Mouse (Mus musculus): ENCODE results near the gene Tmem198b.
A peak's percentile ranks its signal among the peaks of the same experiment; 100 is the strongest.

Gene Tmem198b

DNA sequence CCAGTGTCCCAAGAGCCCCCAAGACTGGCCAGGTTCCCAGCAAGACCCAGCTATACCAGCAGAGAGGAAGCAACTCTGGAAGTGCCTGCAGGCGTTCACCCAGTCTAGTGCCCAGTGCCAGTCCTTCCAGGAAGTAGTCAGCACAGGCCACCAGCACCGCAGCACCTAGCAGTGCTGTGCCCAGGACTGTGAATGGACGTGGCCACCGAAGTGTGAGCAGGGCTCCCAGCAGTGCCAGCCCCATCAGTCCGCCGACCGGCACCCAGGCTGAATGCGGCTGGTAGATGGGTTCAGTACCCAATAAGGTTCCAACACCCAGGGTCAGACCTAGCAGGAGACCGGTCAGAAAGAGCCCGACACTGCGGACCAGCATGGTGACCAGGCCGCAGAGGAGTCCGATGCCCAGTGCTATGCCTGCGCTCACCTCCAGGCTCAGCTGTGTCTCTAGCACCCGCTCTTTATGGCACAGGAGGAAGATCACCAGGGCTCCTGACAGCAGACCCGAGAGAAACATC, 2.1 kb downstream of the Tmem198b start:
- no peak for DNase-seq (ENCODE audit: low spot score in 2 of 2)

DNA sequence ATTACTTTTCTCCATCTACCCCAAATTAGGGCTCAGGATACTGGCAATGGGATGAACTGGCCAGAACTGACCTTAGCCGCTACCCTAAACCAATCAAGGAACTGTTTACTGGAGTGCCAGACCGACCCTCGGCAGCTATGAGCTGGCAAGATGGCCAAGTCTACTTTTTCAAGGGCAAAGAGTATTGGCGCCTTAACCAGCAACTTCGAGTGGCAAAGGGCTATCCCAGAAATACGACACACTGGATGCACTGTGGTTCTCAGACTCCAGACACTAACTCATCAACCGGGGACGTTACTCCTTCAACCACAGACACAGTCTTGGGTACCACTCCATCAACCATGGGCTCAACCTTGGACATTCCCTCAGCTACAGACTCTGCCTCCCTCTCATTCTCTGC, 5.5 kb downstream of the Tmem198b start:
- no peak for DNase-seq (ENCODE audit: low spot score in 2 of 2)

DNA sequence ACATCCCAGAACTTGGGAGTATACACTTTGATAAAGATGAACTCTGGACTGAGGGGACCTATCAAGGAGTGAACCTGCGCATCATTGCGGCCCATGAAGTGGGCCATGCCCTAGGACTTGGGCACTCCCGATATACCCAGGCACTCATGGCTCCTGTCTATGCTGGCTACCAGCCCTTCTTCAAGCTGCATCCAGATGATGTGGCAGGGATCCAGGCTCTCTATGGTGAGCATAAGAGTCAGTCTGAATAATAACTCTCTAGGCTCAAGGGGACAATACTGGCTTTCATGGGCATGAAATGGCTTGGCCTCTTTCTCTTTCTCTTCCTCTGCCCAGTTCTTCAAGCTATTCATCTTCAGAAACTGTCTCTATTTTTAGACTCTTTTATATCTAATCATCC, 8.6 kb downstream of the Tmem198b start:
- peak in 1 of 2 experiments; percentile 40 for DNase-seq (ENCODE audit: low spot score in 2 of 2)

DNA sequence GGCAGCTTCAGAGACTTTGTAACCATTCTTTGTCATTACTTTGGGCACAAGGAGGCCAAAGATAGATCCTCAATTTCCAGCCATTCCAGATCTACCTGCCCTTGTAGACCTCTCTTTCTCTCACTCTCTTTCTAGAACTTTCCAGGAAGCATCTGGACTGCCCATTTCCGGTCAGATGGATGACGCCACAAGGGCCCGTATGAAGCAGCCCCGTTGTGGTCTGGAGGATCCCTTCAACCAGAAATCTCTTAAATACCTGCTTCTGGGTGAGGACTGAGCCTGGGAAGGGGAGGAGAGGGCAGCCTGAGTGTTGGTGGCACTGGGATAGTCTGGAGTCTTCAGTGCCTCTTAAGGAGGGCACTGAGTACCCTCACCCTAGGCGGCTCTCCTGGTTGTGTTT, 9.8 kb downstream of the Tmem198b start:
- no peak for DNase-seq (ENCODE audit: low spot score in 2 of 2)

DNA sequence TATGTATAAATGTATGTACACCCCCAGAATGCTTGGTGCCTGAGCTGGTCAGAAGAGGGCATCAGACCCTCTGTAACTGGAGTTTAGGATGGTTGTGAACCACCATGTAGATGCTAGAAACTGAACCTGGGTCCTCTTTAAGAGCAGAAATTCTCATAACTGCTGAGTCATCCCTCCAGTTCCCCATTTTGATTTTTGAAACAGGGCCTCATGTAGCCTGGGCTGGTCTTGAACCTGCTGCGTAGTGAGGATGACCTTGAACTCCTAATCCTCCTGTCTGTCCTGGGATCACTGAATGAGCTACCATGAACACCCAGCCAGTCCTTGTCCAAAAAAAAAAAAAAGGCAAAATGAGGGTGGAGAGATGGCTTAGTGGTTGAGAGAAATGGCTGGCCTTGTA, 10.9 kb downstream of the Tmem198b start:
- DNase-seq (ENCODE audit: low spot score in 2 of 2), result no peak

DNA sequence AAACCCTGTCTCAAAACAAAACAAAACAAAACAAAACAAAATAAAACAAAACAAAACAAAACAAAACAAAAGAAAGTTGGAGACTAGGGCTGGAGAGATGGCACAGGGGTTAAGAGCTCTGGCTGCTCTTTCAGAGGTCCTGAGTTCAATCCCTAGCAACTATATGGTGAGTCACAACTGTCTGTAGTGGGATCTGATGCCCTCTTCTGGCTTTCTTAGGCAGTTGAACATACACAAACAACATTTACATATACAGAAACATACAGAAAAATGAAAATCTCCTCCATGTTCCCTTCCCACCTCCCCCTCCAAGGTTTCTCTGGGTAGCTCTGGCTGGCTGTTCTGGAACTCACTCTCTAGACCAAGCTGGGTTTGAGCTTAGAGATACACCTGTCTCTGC, 12.1 kb downstream of the Tmem198b start:
- DNase-seq (ENCODE audit: low spot score in 2 of 2), result no peak

DNA sequence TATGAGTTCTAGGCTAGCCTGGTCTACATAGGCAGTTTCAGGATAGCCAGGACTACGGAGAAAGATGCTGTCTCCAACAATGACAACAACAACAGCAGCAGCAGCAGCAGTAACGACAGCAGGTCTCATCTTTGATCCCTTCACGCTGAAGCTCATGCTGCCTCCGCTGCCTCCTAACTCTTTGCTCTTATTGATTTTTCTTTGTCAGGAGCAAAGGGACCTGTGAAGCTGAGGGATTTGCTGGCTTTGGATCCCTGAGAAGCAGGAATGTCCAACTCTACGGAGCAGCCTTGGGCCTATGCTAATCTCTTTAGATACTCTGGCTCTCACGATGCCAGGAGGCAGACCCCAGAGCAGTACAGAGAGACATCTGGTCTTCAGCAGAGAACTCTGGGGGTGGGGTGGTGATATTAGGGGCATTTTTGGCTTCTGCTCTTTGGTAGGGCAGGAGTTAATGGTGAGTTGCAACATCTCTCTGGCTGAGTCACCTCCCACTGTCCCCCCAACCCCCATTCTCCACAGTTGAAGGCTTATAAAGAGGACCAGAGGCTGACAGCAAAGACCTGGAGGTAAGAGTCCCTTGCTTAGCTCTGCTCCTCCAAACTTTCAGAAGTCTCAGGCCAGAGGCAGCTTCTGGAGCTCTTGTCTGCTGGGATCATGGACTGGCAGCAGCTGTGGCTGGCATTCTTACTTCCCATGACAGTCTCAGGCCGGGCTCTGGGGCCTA, 13.6 kb downstream of the Tmem198b start, which contains the start of gene Mmp19:
TSS of gene Mmp19 (plus strand) at position 513 of the 727 bp plus-strand sequence.
- DNase-seq (ENCODE audit: low spot score in 2 of 2), result no peak

DNA sequence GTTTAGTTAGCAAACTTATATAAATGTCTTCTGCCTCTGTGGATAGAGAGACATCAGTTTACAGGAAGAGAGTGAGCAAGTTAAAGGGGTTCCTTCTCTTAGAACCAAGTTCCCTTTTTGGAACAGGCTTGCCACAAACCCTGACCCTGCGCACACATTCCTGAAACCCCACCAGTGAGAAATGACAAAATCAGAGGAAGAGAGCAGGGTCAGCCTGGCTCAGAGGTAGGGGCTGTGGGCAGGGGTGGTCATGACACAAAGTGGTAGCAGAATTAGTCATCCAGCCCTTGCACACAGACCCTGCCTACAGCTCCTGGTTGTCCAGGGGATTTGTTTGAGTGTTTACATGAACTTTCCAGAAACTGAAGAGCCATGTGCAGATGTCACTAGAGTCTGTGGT, 24.0 kb downstream of the Tmem198b start:
- no peak for DNase-seq (ENCODE audit: low spot score in 2 of 2)

DNA sequence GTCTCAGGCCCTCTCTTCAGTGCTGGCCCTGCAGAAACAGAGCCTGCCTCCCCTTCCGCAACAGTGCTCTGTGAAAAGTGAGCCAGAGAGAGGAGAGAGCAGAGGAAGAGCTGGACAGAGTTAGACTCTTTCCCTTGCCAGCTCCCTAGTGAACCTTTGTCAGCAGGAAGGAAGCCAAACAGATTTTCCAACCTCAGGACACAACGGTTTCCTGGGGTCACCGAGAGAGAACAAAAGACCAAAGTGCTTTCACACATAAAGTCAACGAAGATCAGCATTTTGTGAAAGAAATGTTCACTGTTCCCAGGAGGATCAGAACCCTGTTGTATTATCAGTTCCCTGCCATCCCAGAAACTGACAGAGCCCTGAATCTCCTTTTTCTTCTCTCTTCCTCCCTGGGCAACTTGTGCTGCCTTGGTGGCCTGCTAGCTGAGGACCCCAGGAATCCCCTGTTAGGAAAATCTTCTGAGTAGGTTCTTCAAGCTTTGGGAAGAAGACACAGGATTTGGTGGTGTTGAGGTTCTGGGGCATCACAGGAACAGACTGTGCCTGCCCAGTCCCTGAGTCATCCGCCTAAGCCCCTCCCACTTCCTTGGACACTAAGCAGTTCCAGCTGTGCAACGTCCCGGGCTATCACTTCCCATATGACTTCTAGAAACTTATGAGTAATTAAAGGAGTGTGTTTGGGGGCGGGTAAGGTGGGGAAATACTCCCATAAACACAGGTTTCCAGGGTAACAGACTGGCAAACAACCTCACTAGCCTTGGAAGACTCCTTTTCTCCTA, 25.0 kb downstream of the Tmem198b start:
- peak in 1 of 2 experiments; percentile 31 for DNase-seq (ENCODE audit: low spot score in 2 of 2)

DNA sequence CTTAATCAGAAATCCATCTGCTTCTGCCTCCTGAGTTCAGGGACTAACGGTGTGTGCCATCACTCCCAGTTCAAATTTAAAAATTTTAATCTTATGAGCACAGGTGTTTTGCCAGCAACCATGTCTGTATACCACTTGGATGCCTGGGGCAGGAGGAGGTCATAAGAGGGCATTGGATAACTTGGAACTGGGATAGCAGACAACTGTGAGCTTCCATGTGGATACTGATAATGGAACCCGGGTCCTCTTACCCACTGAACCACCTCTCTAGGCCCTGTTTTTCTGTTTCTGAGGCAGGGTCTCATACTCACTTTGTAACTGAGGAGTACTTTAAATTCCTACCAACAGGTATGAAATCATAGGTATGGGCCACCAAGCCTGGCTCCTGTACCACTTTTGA, 25.7 kb downstream of the Tmem198b start:
- DNase-seq (ENCODE audit: low spot score in 2 of 2), result no peak

DNA sequence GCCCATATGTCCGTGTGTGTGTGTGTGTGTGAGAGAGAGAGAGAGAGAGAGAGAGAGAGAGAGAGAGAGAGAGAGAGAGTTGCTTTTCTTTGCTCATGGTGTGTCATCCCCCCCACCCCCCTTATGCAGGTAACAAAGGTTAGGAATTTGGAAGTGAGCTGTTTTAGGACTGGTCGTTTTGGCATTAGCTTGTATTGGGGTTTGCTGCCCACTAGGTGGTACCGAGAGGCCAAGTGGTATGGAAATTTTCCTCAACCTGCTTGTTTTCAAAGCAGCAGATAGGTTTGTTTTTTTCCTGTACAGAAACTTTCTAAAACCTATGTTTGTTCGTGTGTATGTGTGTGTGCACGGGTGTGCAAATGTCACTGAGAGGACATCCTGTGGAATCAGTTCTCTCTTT, 30.5 kb downstream of the Tmem198b start:
- no peak for DNase-seq (ENCODE audit: low spot score in 2 of 2)

DNA sequence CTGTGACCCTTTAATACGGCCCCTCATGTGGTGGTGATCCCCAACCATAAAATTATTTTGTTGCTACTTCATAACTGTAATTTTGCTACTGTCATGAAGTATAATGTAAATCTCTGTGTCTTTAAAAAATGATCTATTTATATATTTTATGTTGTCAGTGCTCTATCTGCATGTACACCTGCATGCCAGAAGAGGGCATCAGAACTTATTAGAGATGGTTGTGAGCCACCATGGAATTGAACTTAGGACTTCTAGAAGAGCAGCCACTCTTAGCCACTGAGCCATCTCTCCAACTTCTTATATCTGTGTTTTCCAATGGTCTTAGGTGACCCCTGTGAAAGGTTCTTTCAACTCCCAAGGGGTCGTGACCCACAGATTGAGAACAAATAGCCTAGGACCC, 31.3 kb downstream of the Tmem198b start:
- no peak for DNase-seq (ENCODE audit: low spot score in 2 of 2)

Data from right cerebral cortex, postnatal 10 days (tissue).